Mouse (Mus musculus) forebrain, postnatal 0 days (tissue): Measurements from ENCODE around the gene Pkn1. TPM values are rescaled to one million over a fixed set of nuclear protein-coding genes. Genes with fewer than 3 reads are reported as not detected.
A peak's percentile ranks its signal among the peaks of the same experiment; 100 is the strongest.

Experiments
- ATAC-seq: fragments of 200-750 bp; cut with Nextera tagmentation; 2 replicates; pipeline ENCODE4 v1.8.0; 2017; ENCODE audit warnings: mild to moderate bottlenecking, moderate library complexity
- DNase-seq: peaks from one replicate; pipeline ENCODE4 v3.0.0-alpha.2; 2015
- H3K27ac ChIP-seq: fragments of 300-500 bp; sonication (generic); 2 replicates; pipeline ENCODE4 v1.5.1; 2014; ENCODE audit warnings: low read depth, mild to moderate bottlenecking, antibody characterized with exemption, low read length, moderate library complexity, mixed read lengths
- H3K27me3 ChIP-seq: fragments of 300-500 bp; sonication (generic); 2 replicates; pipeline ENCODE4 v1.6.1; 2014; ENCODE audit warnings: mild to moderate bottlenecking, low read length, mixed read lengths; ENCODE audit not compliant: insufficient read depth
- H3K36me3 ChIP-seq: fragments of 300-500 bp; sonication (generic); 2 replicates; pipeline ENCODE4 v1.6.1; 2014; ENCODE audit warnings: mild to moderate bottlenecking, moderate library complexity; ENCODE audit not compliant: insufficient read depth
- H3K4me1 ChIP-seq: fragments of 300-500 bp; sonication (generic); 2 replicates; pipeline ENCODE4 v1.6.1; 2014; ENCODE audit warnings: antibody characterized with exemption; ENCODE audit not compliant: insufficient read depth
- H3K4me2 ChIP-seq: fragments of 300-500 bp; sonication (generic); 2 replicates; pipeline ENCODE4 v1.6.1; 2014; ENCODE audit warnings: low read depth, mild to moderate bottlenecking, moderate library complexity
- H3K4me3 ChIP-seq: fragments of 300-500 bp; sonication (generic); 2 replicates; pipeline ENCODE4 v1.5.1; 2014; ENCODE audit warnings: low read depth, low read length, mixed read lengths
- H3K9ac ChIP-seq: fragments of 300-500 bp; sonication (generic); 2 replicates; pipeline ENCODE4 v1.6.1; 2014; ENCODE audit warnings: mild to moderate bottlenecking
- H3K9me3 ChIP-seq: fragments of 300-500 bp; sonication (generic); 2 replicates; pipeline ENCODE4 v1.6.1; 2016; ENCODE audit warnings: low read length
- CTCF ChIP-seq: sonication (generic); IDR thresholded peaks from 2 replicates; pipeline ENCODE4 v1.5.1; 2016; ENCODE audit warnings: antibody characterized with exemption, control low read depth, low read depth
- WGBS: fragments of 180-500 bp; shearing (Covaris S2); extraction: QIAGEN DNeasy Blood & Tissue Kit; methylation state at CpG from one replicate; pipeline ENCODE4 v1.1.7; 2014; 5-methylcytosine and 5-hydroxymethylcytosine counted together
- microRNA-seq, 2 experiments: library from miRNA; unstranded; fragments of <30 nt; microRNA quantifications; one replicate each; pipeline ENCODE4; 2016
- polyA plus RNA-seq: library from polyadenylated mRNA; unstranded; fragments of >200 nt; fragmentation: Nextera tagmentation; extraction: Ambion mirVana; gene quantifications from 2 replicates; pipeline ENCODE4 v1.2.1, GENCODE M21; 2015
- total RNA-seq: library from RNA; depleted of rRNA; stranded (reverse); fragments of >200 nt; gene quantifications from 2 replicates; pipeline ENCODE4 v1.2.3, GENCODE M21; 2014; rRNA removed

Pkn1 gene
- total and polyA plus RNA-seq, 2 experiments from 2014 or later, result 25.2 to 70.8 TPM

- peak; percentile 38 for ATAC-seq
- H3K27me3 ChIP-seq, result no peaks in the 10 kb centered on the region
- 55% methylated on average over 15 of the region's 15 CpGs for WGBS
- no peak overlapping the region for H3K27ac ChIP-seq
- H3K4me3 ChIP-seq, result peak overlapping the region; percentile 42
- no peaks in the 10 kb centered on the region for H3K9me3 ChIP-seq
- peak overlapping the region; percentile 65 for H3K9ac ChIP-seq
- no peaks in the 10 kb centered on the region for H3K4me1 ChIP-seq
- DNase-seq, result peak; percentile 3
- H3K36me3 ChIP-seq, result no peaks in the 10 kb centered on the region
- H3K4me2 ChIP-seq, result peak overlapping the region; percentile 82
- no peak for TF ChIP-seq CTCF
Measured at GRCm38 (mm10) chr8:83621691-83622388, 77.1 kb downstream of the Pkn1 start.

GRCm38 (mm10) chr8:83619568-83620285, 79.3 kb downstream of the Pkn1 start:
- Histone ChIP-seq H3K36me3 (no peaks in the 10 kb centered on the region), H3K4me2 (no peak overlapping the region), H3K4me3 (no peak overlapping the region), H3K27me3 (no peaks in the 10 kb centered on the region), H3K9me3 (no peaks in the 10 kb centered on the region), H3K9ac (no peak overlapping the region), H3K27ac (no peak overlapping the region), H3K4me1 (no peaks in the 10 kb centered on the region)
- DNase-seq, result no peak
- TF ChIP-seq CTCF, result no peak
- ATAC-seq, result no peak
- WGBS, result 89% methylated on average over 9 of the region's 9 CpGs

- Histone ChIP-seq H3K27me3 (no peaks in the 10 kb centered on the region), H3K27ac (no peak overlapping the region), H3K4me3 (no peak overlapping the region), H3K4me1 (no peaks in the 10 kb centered on the region), H3K4me2 (no peak overlapping the region), H3K9ac (no peak overlapping the region), H3K36me3 (peaks cover 9% of the 10 kb centered on the region; the same call in 1 of the 2 replicates), H3K9me3 (no peaks in the 10 kb centered on the region)
- DNase-seq (no peak), ATAC-seq (no peak)
- TF ChIP-seq CTCF, result no peak
- 95% methylated on average over 2 of the region's 2 CpGs for WGBS
Measured at GRCm38 (mm10) chr8:83618566-83618965, 80.4 kb downstream of the Pkn1 start.

- Histone ChIP-seq H3K4me2 (no peak overlapping the region), H3K9me3 (no peaks in the 10 kb centered on the region), H3K36me3 (peaks cover 21% of the 10 kb centered on the region), H3K27me3 (no peaks in the 10 kb centered on the region), H3K4me3 (no peak overlapping the region), H3K9ac (no peak overlapping the region), H3K4me1 (no peaks in the 10 kb centered on the region), H3K27ac (no peak overlapping the region)
- DNase-seq (no peak), ATAC-seq (no peak)
- WGBS, result 91% methylated on average over 2 of the region's 2 CpGs
- TF ChIP-seq CTCF, result no peak
Measured at GRCm38 (mm10) chr8:83617111-83617510, 81.9 kb downstream of the Pkn1 start.

GRCm38 (mm10) chr8:83616625-83617024, 82.4 kb downstream of the Pkn1 start:
- Histone ChIP-seq H3K4me1 (no peaks in the 10 kb centered on the region), H3K27ac (no peak overlapping the region), H3K9ac (no peak overlapping the region), H3K4me2 (no peak overlapping the region), H3K4me3 (no peak overlapping the region), H3K9me3 (no peaks in the 10 kb centered on the region), H3K36me3 (peaks cover 26% of the 10 kb centered on the region), H3K27me3 (no peaks in the 10 kb centered on the region)
- DNase-seq, result no peak
- TF ChIP-seq CTCF, result no peak
- no peak for ATAC-seq

Small RNA genes within 50 kb of the gene (microRNA-seq; reads per million reads assigned to microRNA genes)
- 0 to 0.12 reads per million in 2 experiments for gene Mir1668

Other genes starting within 250 kb of the Pkn1 start
- 404 and 447 TPM in 2 replicates for gene Scoc, start 240.8 kb downstream of the Pkn1 start, total RNA-seq
- gene Scoc, start 240.8 kb downstream of the Pkn1 start, polyA plus RNA-seq, result 418 and 475 TPM in 2 replicates
- gene Olfr370, start 163.4 kb downstream of the Pkn1 start, total RNA-seq, result not detected in 2 replicates
- 0.04 TPM in 1 of 2 replicates, not detected in the other for gene Olfr370, start 163.4 kb downstream of the Pkn1 start, polyA plus RNA-seq
- 155 and 262 TPM in 2 replicates for gene Ndufb7, start 132.5 kb downstream of the Pkn1 start, total RNA-seq
- 392 and 492 TPM in 2 replicates for gene Ndufb7, start 132.5 kb downstream of the Pkn1 start, polyA plus RNA-seq
- 762 and 857 TPM in 2 replicates for gene Tecr, start 91.2 kb downstream of the Pkn1 start, total RNA-seq
- 1,089 and 1,117 TPM in 2 replicates for gene Tecr, start 91.2 kb downstream of the Pkn1 start, polyA plus RNA-seq
- 41.2 and 46.6 TPM in 2 replicates for gene Dnajb1, start 91.0 kb downstream of the Pkn1 start, total RNA-seq
- gene Dnajb1, start 91.0 kb downstream of the Pkn1 start, polyA plus RNA-seq, result 40.7 and 65.1 TPM in 2 replicates
- gene Gipc1, start 46.5 kb downstream of the Pkn1 start, total RNA-seq, result 77.8 and 85.3 TPM in 2 replicates
- gene Gipc1, start 46.5 kb downstream of the Pkn1 start, polyA plus RNA-seq, result 119 and 135 TPM in 2 replicates
- 0.46 and 0.57 TPM in 2 replicates for gene Ptger1, start 32.5 kb downstream of the Pkn1 start, total RNA-seq
- gene Ptger1, start 32.5 kb downstream of the Pkn1 start, polyA plus RNA-seq, result 0.20 and 0.27 TPM in 2 replicates
- 54.1 and 58.4 TPM in 2 replicates for gene Ddx39, start 16.0 kb upstream of the Pkn1 start, total RNA-seq
- gene Ddx39, start 16.0 kb upstream of the Pkn1 start, polyA plus RNA-seq, result 76.3 and 79.5 TPM in 2 replicates
- 9.2 and 9.9 TPM in 2 replicates for gene Adgre5, start 42.1 kb upstream of the Pkn1 start, total RNA-seq
- gene Adgre5, start 42.1 kb upstream of the Pkn1 start, polyA plus RNA-seq, result 6.7 and 9.2 TPM in 2 replicates
- 248 and 259 TPM in 2 replicates for gene Adgrl1, start 200.9 kb upstream of the Pkn1 start, total RNA-seq
- gene Adgrl1, start 200.9 kb upstream of the Pkn1 start, polyA plus RNA-seq, result 38.5 and 56.5 TPM in 2 replicates